ENCODE assay signal across 15 mouse cellular contexts in genomic region chr2:164761502-164761901, GRCm38 (mm10). TPM values are rescaled to one million over a fixed set of nuclear protein-coding genes. Genes with fewer than 3 reads are reported as not detected.
DNase-seq lines count a peak whose midpoint lies in the region; ATAC-seq lines count a peak whose summit lies in the region.
"Had no signal": no experiment of that assay in that cellular context is flagged by ENCODE, and none has a peak within 500 bp of the region (broad histone marks: within the 10 kb centered on the region; RNA-seq: fewer than 3 reads in every experiment).

No protein-coding gene starts in this region.

- DNase-seq in cerebellum, adult 9-10 months = peak; percentile 37
- DNase-seq in kidney, postnatal 14 days = no peak
- DNase-seq in c-Kit-positive CD71-positive TER-119-positive erythroid progenitor cells, embryonic 14.5 days (ENCODE audit: low spot score) = peak; percentile 75
- DNase-seq in ovary, adult 18-20 months (ENCODE audit: low spot score) = no peak
- DNase-seq in left cerebral cortex, adult 8-10 months (ENCODE audit: low spot score in 2 of 2) = no peak
- DNase-seq: gastrocnemius, postnatal 10 days; kidney, postnatal 36 days; lung, postnatal 36 days; right cerebral cortex, postnatal 25 days; thymus, postnatal 36 days had no signal

- H3K9me3 ChIP-seq in kidney, embryonic 16.5 days (ENCODE audit: low read length) = no peaks in the 10 kb centered on the region
- H3K9me3 ChIP-seq: hindbrain, embryonic 12.5 days had no signal

- H3K4me2 ChIP-seq in kidney, embryonic 16.5 days (replicated peaks; ENCODE audit: low read depth, low read length) = no peak overlapping the region
- H3K4me2 ChIP-seq: hindbrain, embryonic 12.5 days had no signal

- no peak overlapping the region for H3K27ac ChIP-seq in kidney, embryonic 16.5 days (ENCODE audit: low read length)
- H3K27ac ChIP-seq: hindbrain, embryonic 12.5 days had no signal

- ATAC-seq in cerebellum, adult (ENCODE audit: insufficient number of reproducible peaks, low FRiP score, low TSS enrichment) = no peak
- ATAC-seq in kidney, embryonic 16.5 days (ENCODE audit: low FRiP score, low TSS enrichment) = peak; percentile 57; the same call in 1 of the 2 replicates
- peak; percentile 42; the same call in 1 of the 2 replicates for ATAC-seq in megakaryocyte, adult 5-6 weeks (ENCODE audit: poor library complexity, severe bottlenecking)

- peaks cover 85% of the 10 kb centered on the region for H3K36me3 ChIP-seq in kidney, embryonic 16.5 days (ENCODE audit: insufficient read depth, low read length)

- WGBS in kidney, embryonic 16.5 days = 90% methylated on average over 2 of the region's 2 CpGs

- no peaks in the 10 kb centered on the region for H3K4me1 ChIP-seq in kidney, embryonic 16.5 days (ENCODE audit: insufficient read depth, low read length)
- H3K4me1 ChIP-seq: hindbrain, embryonic 12.5 days had no signal

- H3K9ac ChIP-seq in kidney, embryonic 16.5 days (replicated peaks; ENCODE audit: low read length) = no peak overlapping the region
- H3K9ac ChIP-seq: hindbrain, embryonic 12.5 days had no signal

- no peak overlapping the region for H3K4me3 ChIP-seq in kidney, embryonic 16.5 days (ENCODE audit: low read length)
- H3K4me3 ChIP-seq: hindbrain, embryonic 12.5 days had no signal

- H3K27me3 ChIP-seq in kidney, embryonic 16.5 days (ENCODE audit: insufficient read depth, low read length) = no peaks in the 10 kb centered on the region
- H3K27me3 ChIP-seq: hindbrain, embryonic 12.5 days had no signal

RNA-seq across cellular contexts. Expression of gene Ube2c, which starts 8.2 kb away (rescaled TPM):
- polyA plus RNA-seq in kidney, embryonic 16.5 days (2015; fragmentation: Nextera tagmentation; extraction: Ambion mirVana) = 449 and 509 TPM in 2 replicates
- total RNA-seq in megakaryocyte, adult 5-6 weeks (2015) = 330 and 340 TPM in 2 replicates
- total RNA-seq in megakaryocyte, adult 5-6 weeks (2017) = 228 and 247 TPM in 2 replicates
- under 1 TPM in 2 of 4 experiments, not detected in 2; 0.50 to 0.53 TPM for total RNA-seq in left cerebral cortex, adult 8-10 months (2022)

RNA-seq across cellular contexts. Expression of gene Dnttip1, which starts 15.7 kb away (rescaled TPM):
- polyA plus RNA-seq in kidney, embryonic 16.5 days (2015; fragmentation: Nextera tagmentation; extraction: Ambion mirVana) = 73.3 and 74.2 TPM in 2 replicates
- total RNA-seq in megakaryocyte, adult 5-6 weeks (2015) = 27.3 and 28.5 TPM in 2 replicates
- 18.5 and 27.0 TPM in 2 replicates for total RNA-seq in megakaryocyte, adult 5-6 weeks (2017)
- 10 to 100 TPM; 32.2 to 38.7 (median 35.5) TPM for total RNA-seq in left cerebral cortex, adult 8-10 months (2022)

RNA-seq across cellular contexts. Expression of gene Wfdc3, which starts 15.8 kb away (rescaled TPM):
- polyA plus RNA-seq in kidney, embryonic 16.5 days (2015; fragmentation: Nextera tagmentation; extraction: Ambion mirVana) = 1.1 and 1.2 TPM in 2 replicates
- total RNA-seq in megakaryocyte, adult 5-6 weeks (2015) = 1.0 TPM in 1 of 2 replicates, not detected in the other
- not detected in 2 replicates for total RNA-seq in megakaryocyte, adult 5-6 weeks (2017)
- 1 to 10 TPM; 1.3 to 3.9 (median 2.1) TPM for total RNA-seq in left cerebral cortex, adult 8-10 months (2022)
- total RNA-seq: gastrocnemius, postnatal 10 days had no signal

RNA-seq across cellular contexts. Expression of gene Tnnc2, which starts 18.3 kb away (rescaled TPM):
- polyA plus RNA-seq in kidney, embryonic 16.5 days (2015; fragmentation: Nextera tagmentation; extraction: Ambion mirVana) = 21.0 and 22.3 TPM in 2 replicates
- not detected in 2 replicates for total RNA-seq in megakaryocyte, adult 5-6 weeks (2015)
- not detected in 2 replicates for total RNA-seq in megakaryocyte, adult 5-6 weeks (2017)
- total RNA-seq in left cerebral cortex, adult 8-10 months (2022) = 1 to 10 TPM in 3 of 4 experiments, not detected in 1; 1.7 to 5.6 (median 4.5) TPM
- polyA plus RNA-seq: forebrain, embryonic 11.5 days had no signal

RNA-seq across cellular contexts. Expression of gene Snx21, which starts 24.1 kb away (rescaled TPM):
- 22.7 and 25.2 TPM in 2 replicates for polyA plus RNA-seq in kidney, embryonic 16.5 days (2015; fragmentation: Nextera tagmentation; extraction: Ambion mirVana)
- total RNA-seq in megakaryocyte, adult 5-6 weeks (2015) = 5.2 and 5.5 TPM in 2 replicates
- 3.2 and 5.0 TPM in 2 replicates for total RNA-seq in megakaryocyte, adult 5-6 weeks (2017)
- 10 to 100 TPM; 46.4 to 53.8 (median 51.0) TPM for total RNA-seq in left cerebral cortex, adult 8-10 months (2022)

Comparison
In these comparisons a context has a peak if more than half of its experiments do, and no peak if none do; other contexts are left out.
1. DNase-seq: peak in cerebellum, adult 9-10 months (single experiment) and c-Kit-positive CD71-positive TER-119-positive erythroid progenitor cells, embryonic 14.5 days (single experiment); none in kidney, postnatal 14 days (single experiment), ovary, adult 18-20 months (single experiment) and left cerebral cortex, adult 8-10 months (0 of 2).
2. RNA of gene Ube2c, which starts 8.2 kb away (total RNA-seq): 228 to 340 TPM in megakaryocyte, adult 5-6 weeks; 0.50 to 0.53 TPM in left cerebral cortex, adult 8-10 months; every median in the first group is over 100 times any median in the second.